Mouse (Mus musculus): ENCODE results near the gene Iars2. TPM values are rescaled to one million over a fixed set of nuclear protein-coding genes. Genes with fewer than 3 reads are reported as not detected.

The Iars2 gene
- total and polyA plus RNA-seq, 3 experiments = 35.2 to 80.0 (median 71.5) TPM

- TF ChIP-seq POLR2A (IDR thresholded peaks at IDR 0.05; ENCODE audit: insufficient read depth, low read depth, low read length) (no peak), CTCF (IDR thresholded peaks at IDR 0.05) (no peak), EP300 (IDR thresholded peaks at IDR 0.05; ENCODE audit: insufficient read depth, low read depth, low read length) (no peak)
- Histone ChIP-seq H3K4me3 (no peak overlapping the region), H3K9ac (ENCODE audit: low read depth, low read length) (no peak overlapping the region), H3K4me1 (ENCODE audit: control insufficient read depth, insufficient read depth, low read length) (no peaks in the 10 kb centered on the region), H3K27ac (no peak overlapping the region), H3K27me3 (ENCODE audit: control insufficient read depth, insufficient read depth, low read length) (no peaks in the 10 kb centered on the region), H3K36me3 (ENCODE audit: control insufficient read depth, insufficient read depth, low read length) (no peaks in the 10 kb centered on the region), H3K79me2 (replicated peaks; ENCODE audit: control insufficient read depth, insufficient read depth, low read length) (no peaks in the 10 kb centered on the region)
- DNase-seq = no peak
- intact Hi-C loops (cut with DNase I) = no loop called here
- 95% methylated on average over 8 of the region's 8 CpGs for WGBS
Measured at GRCm38 (mm10) chr1:185353351-185353750, 24.2 kb upstream of the Iars2 start.

DNA sequence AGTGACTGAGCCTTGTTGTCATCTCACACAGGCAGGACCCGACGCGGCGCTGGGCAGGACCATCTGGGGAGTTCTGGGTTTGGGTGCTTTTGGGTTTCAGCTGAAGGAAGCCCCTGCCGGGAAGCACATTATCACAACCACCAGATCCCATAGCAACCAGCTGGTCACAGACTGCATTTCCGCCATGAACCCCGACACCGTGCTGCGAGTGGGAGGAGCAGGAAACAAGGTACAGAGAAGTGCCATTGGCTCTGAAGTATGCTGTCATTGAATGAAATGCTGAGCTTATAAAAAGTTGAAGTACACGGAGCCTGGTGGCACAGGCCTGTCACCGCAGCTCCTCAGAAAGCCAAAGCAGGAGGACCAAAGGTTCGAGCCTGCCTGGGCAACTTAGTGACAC, 23.0 kb upstream of the Iars2 start:
- no peaks in the 10 kb centered on the region for H3K79me2 ChIP-seq (replicated peaks; ENCODE audit: control insufficient read depth, insufficient read depth, low read length)
- no peaks in the 10 kb centered on the region for H3K36me3 ChIP-seq (ENCODE audit: control insufficient read depth, insufficient read depth, low read length)
- DNase-seq = no peak
- no peak overlapping the region for H3K4me3 ChIP-seq
- H3K9ac ChIP-seq (ENCODE audit: low read depth, low read length) = no peak overlapping the region
- no peaks in the 10 kb centered on the region for H3K27me3 ChIP-seq (ENCODE audit: control insufficient read depth, insufficient read depth, low read length)
- TF ChIP-seq CTCF (IDR thresholded peaks at IDR 0.05) (no peak), EP300 (IDR thresholded peaks at IDR 0.05; ENCODE audit: insufficient read depth, low read depth, low read length) (no peak), POLR2A (IDR thresholded peaks at IDR 0.05; ENCODE audit: insufficient read depth, low read depth, low read length) (no peak)
- H3K27ac ChIP-seq = no peak overlapping the region
- no peaks in the 10 kb centered on the region for H3K4me1 ChIP-seq (ENCODE audit: control insufficient read depth, insufficient read depth, low read length)
- intact Hi-C loops (cut with DNase I) = no loop called here
- WGBS = 86% methylated on average over 12 of the region's 12 CpGs

DNA sequence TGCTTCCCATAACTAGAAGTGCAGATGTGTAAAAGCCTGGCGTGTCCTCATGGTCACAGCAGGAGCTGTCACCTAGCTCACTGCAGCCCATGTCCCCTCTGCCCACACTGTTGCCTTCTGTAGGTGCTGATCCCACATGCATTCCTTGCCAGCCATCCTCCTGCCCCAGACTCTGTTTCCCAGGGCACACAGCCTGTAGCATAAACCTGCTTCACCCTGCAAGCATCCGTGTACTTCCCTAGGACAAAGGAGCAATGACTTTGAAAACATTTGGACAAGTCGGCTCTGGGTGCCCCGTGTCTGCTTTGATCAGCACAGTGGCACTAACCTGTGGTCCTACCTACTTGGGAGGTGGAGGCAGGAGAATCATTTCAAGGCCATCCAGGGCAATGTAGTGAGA, 21.4 kb upstream of the Iars2 start:
- 95% methylated on average over 4 of the region's 4 CpGs for WGBS
- no peaks in the 10 kb centered on the region for H3K4me1 ChIP-seq (ENCODE audit: control insufficient read depth, insufficient read depth, low read length)
- H3K79me2 ChIP-seq (replicated peaks; ENCODE audit: control insufficient read depth, insufficient read depth, low read length) = no peaks in the 10 kb centered on the region
- H3K9ac ChIP-seq (ENCODE audit: low read depth, low read length) = no peak overlapping the region
- no peak overlapping the region for H3K4me3 ChIP-seq
- DNase-seq = no peak
- H3K27ac ChIP-seq = no peak overlapping the region
- no peaks in the 10 kb centered on the region for H3K27me3 ChIP-seq (ENCODE audit: control insufficient read depth, insufficient read depth, low read length)
- no peaks in the 10 kb centered on the region for H3K36me3 ChIP-seq (ENCODE audit: control insufficient read depth, insufficient read depth, low read length)
- intact Hi-C loops (cut with DNase I) = no loop called here
- TF ChIP-seq EP300 (IDR thresholded peaks at IDR 0.05; ENCODE audit: insufficient read depth, low read depth, low read length) (no peak), POLR2A (IDR thresholded peaks at IDR 0.05; ENCODE audit: insufficient read depth, low read depth, low read length) (no peak), CTCF (IDR thresholded peaks at IDR 0.05) (no peak)

DNA sequence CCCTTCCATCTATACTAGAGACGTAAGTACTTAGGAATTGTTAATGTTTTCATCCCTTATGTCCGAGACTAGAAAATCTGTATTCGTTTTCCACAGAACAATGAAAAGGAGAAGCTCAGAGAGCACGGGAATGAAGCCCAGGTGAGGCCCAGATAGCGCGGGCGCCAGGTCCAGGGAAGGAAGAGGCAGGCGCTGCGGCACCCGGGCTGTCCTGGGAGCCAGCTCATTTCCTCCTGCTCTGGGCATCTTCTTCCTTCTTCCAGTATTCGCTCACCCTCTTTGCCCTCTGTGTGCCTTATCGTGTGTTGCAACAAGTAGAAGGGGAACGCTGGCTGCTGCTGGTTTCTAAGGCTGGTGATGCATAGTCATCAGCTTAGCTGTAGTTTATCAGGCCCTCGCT, 20.5 kb upstream of the Iars2 start:
- no peak overlapping the region for H3K9ac ChIP-seq (ENCODE audit: low read depth, low read length)
- no peaks in the 10 kb centered on the region for H3K79me2 ChIP-seq (replicated peaks; ENCODE audit: control insufficient read depth, insufficient read depth, low read length)
- no peaks in the 10 kb centered on the region for H3K27me3 ChIP-seq (ENCODE audit: control insufficient read depth, insufficient read depth, low read length)
- intact Hi-C loops (cut with DNase I) = no loop called here
- H3K4me1 ChIP-seq (ENCODE audit: control insufficient read depth, insufficient read depth, low read length) = no peaks in the 10 kb centered on the region
- no peak overlapping the region for H3K4me3 ChIP-seq
- TF ChIP-seq CTCF (IDR thresholded peaks at IDR 0.05) (no peak), POLR2A (IDR thresholded peaks at IDR 0.05; ENCODE audit: insufficient read depth, low read depth, low read length) (no peak), EP300 (IDR thresholded peaks at IDR 0.05; ENCODE audit: insufficient read depth, low read depth, low read length) (no peak)
- WGBS = 93% methylated on average over 14 of the region's 14 CpGs
- DNase-seq = no peak
- H3K36me3 ChIP-seq (ENCODE audit: control insufficient read depth, insufficient read depth, low read length) = no peaks in the 10 kb centered on the region
- H3K27ac ChIP-seq = no peak overlapping the region

DNA sequence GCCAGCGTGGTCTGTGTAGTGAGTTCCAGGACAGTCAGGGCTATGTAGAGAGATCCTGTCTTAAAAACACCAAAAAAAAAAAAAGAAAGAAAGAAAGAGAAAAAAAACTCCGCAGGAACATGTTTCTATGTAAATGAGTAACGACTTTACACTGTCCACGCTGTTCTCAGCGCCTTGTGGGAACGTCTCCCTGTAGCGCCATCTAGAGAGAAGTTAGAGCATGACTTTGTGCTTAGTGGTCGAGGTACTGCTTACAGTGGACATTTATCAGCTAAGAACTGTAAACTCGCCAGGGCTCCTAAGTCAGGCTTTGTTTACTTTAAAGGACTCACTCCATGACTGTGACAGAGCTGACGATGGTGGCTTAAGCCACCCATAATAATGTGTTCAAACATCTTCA, 17.0 kb upstream of the Iars2 start:
- Histone ChIP-seq H3K36me3 (ENCODE audit: control insufficient read depth, insufficient read depth, low read length) (no peaks in the 10 kb centered on the region), H3K27me3 (ENCODE audit: control insufficient read depth, insufficient read depth, low read length) (no peaks in the 10 kb centered on the region), H3K4me1 (ENCODE audit: control insufficient read depth, insufficient read depth, low read length) (no peaks in the 10 kb centered on the region), H3K79me2 (replicated peaks; ENCODE audit: control insufficient read depth, insufficient read depth, low read length) (no peaks in the 10 kb centered on the region), H3K4me3 (no peak overlapping the region), H3K9ac (ENCODE audit: low read depth, low read length) (no peak overlapping the region), H3K27ac (no peak overlapping the region)
- WGBS = 73% methylated on average over 10 of the region's 10 CpGs
- intact Hi-C loops (cut with DNase I) = no loop called here
- DNase-seq = no peak
- TF ChIP-seq CTCF (IDR thresholded peaks at IDR 0.05) (peak; percentile 49), POLR2A (IDR thresholded peaks at IDR 0.05; ENCODE audit: insufficient read depth, low read depth, low read length) (no peak)

- no peaks in the 10 kb centered on the region for H3K36me3 ChIP-seq (ENCODE audit: control insufficient read depth, insufficient read depth, low read length)
- no peak for DNase-seq
- H3K4me1 ChIP-seq (ENCODE audit: control insufficient read depth, insufficient read depth, low read length) = no peaks in the 10 kb centered on the region
- intact Hi-C loops (cut with DNase I) = no loop called here
- no peak overlapping the region for H3K9ac ChIP-seq (ENCODE audit: low read depth, low read length)
- no peaks in the 10 kb centered on the region for H3K27me3 ChIP-seq (ENCODE audit: control insufficient read depth, insufficient read depth, low read length)
- peaks cover 2% of the 10 kb centered on the region; the same call in 1 of the 2 replicates for H3K79me2 ChIP-seq (replicated peaks; ENCODE audit: control insufficient read depth, insufficient read depth, low read length)
- no peak overlapping the region for H3K27ac ChIP-seq
- H3K4me3 ChIP-seq = no peak overlapping the region
- WGBS = 82% methylated on average over 8 of the region's 8 CpGs
- TF ChIP-seq POLR2A (IDR thresholded peaks at IDR 0.05; ENCODE audit: insufficient read depth, low read depth, low read length) (no peak), CTCF (IDR thresholded peaks at IDR 0.05) (peak; percentile 33)
Measured at GRCm38 (mm10) chr1:185343422-185343821, 14.2 kb upstream of the Iars2 start.
